Mouse (Mus musculus): ENCODE results near the gene Lrp3. TPM values are rescaled to one million over a fixed set of nuclear protein-coding genes. Genes with fewer than 3 reads are reported as not detected.

Lrp3 gene
- total RNA-seq, 2 experiments from 2014 or later = 7.8 to 9.2 TPM

- no peak for DNase-seq
- intact Hi-C loops (cut with DNase I) = no loop called here
Observed at GRCm38 (mm10) chr7:35150860-35151259, 64.4 kb downstream of the Lrp3 start.

Other genes starting within 250 kb of the Lrp3 start
- 10 to 100 TPM; 36.9 to 38.0 TPM for gene Cebpg, start 158.9 kb downstream of the Lrp3 start, total RNA-seq (2021)
- gene Cebpa, start 96.2 kb downstream of the Lrp3 start, total RNA-seq (2021) = 1 to 10 TPM; 4.0 to 5.8 TPM
- under 1 TPM; 0.51 to 0.69 TPM for gene Slc7a10, start 29.1 kb downstream of the Lrp3 start, total RNA-seq (2021)
- 1 to 10 TPM; 5.4 to 8.5 TPM for gene Gpatch1, start 102.9 kb upstream of the Lrp3 start, total RNA-seq (2021)
- gene Rhpn2, start 118.7 kb upstream of the Lrp3 start, total RNA-seq (2021) = 1 to 10 TPM in 1 of 2 experiments, under 1 TPM in 1; 0.99 to 1.1 TPM
- under 1 TPM; 0.31 to 0.96 TPM for gene Faap24, start 181.3 kb upstream of the Lrp3 start, total RNA-seq (2021)
- gene Cep89, start 181.5 kb upstream of the Lrp3 start, total RNA-seq (2021) = 1 to 10 TPM; 4.7 to 5.0 TPM
- not detected for gene Slc7a9, start 233.3 kb upstream of the Lrp3 start, total RNA-seq (2021)